Mouse (Mus musculus) MEL (cell line): ENCODE results near the gene Magi2. TPM values are rescaled to one million over a fixed set of nuclear protein-coding genes. Genes with fewer than 3 reads are reported as not detected.

Experiments
- DNase-seq: peaks from one replicate; pipeline ENCODE4 v3.0.0; 2011; ENCODE audit warnings: low read depth, low spot score
- H3K27ac ChIP-seq: 2 replicates; pipeline ENCODE4 v1.5.1; 2012; ENCODE audit warnings: low read depth, mild to moderate bottlenecking, control low read depth, low read length, moderate library complexity; ENCODE audit not compliant: control insufficient read depth
- H3K27me3 ChIP-seq, 2 experiments: fragments of 150-350 bp in 1 of 2; sonication (generic) in 1 of 2; 2 replicates each; pipeline ENCODE4 v1.6.1; 2012; ENCODE audit warnings: low read length in 2 of 2, mild to moderate bottlenecking in 2 of 2, improper control_type of control experiment in 1 of 2, moderate library complexity in 1 of 2; ENCODE audit not compliant: insufficient read depth in 2 of 2, control insufficient read depth in 1 of 2
- H3K36me3 ChIP-seq, 2 experiments: 2 replicates each; pipeline ENCODE4 v1.6.1; 2012 to 2014; ENCODE audit warnings: low read length in 2 of 2, improper control_type of control experiment in 1 of 2, inconsistent platforms in 1 of 2, mild to moderate bottlenecking in 1 of 2; ENCODE audit not compliant: insufficient read depth in 2 of 2, control insufficient read depth in 1 of 2
- H3K4me1 ChIP-seq, 2 experiments: fragments of 150-350 bp in 1 of 2; sonication (generic) in 1 of 2; 2 replicates each; pipeline ENCODE4 v1.6.1; 2012; ENCODE audit warnings: low read length in 2 of 2, improper control_type of control experiment in 1 of 2, mild to moderate bottlenecking in 1 of 2; ENCODE audit not compliant: insufficient read depth in 2 of 2, control insufficient read depth in 1 of 2
- H3K4me3 ChIP-seq, 2 experiments: fragments of 150-350 bp in 1 of 2; sonication (generic) in 1 of 2; 2 replicates each; pipeline ENCODE4 v1.5.1; 2012; ENCODE audit warnings: low read depth in 2 of 2, low read length in 2 of 2, mild to moderate bottlenecking in 2 of 2, moderate library complexity in 2 of 2, control low read depth in 1 of 2, improper control_type of control experiment in 1 of 2; ENCODE audit not compliant: control insufficient read depth in 1 of 2, insufficient read depth in 1 of 2
- H3K79me2 ChIP-seq: 2 replicates; pipeline ENCODE4 v1.6.1; 2012; ENCODE audit warnings: mild to moderate bottlenecking, low read length, moderate library complexity; ENCODE audit not compliant: control insufficient read depth, poor library complexity, insufficient read depth
- H3K9ac ChIP-seq: 2 replicates; pipeline ENCODE4 v1.6.1; 2012; ENCODE audit warnings: low read depth, mild to moderate bottlenecking, control low read depth, low read length, moderate library complexity; ENCODE audit not compliant: control insufficient read depth, poor library complexity, severe bottlenecking
- H3K9me3 ChIP-seq: fragments of 150-350 bp; sonication (generic); replicated peaks from 2 replicates; pipeline ENCODE4 v1.6.1; 2012; ENCODE audit warnings: mild to moderate bottlenecking, low read length, improper control_type of control experiment, moderate library complexity; ENCODE audit not compliant: insufficient read depth
- CHD2 ChIP-seq: IDR thresholded peaks from 2 replicates; pipeline ENCODE4 v1.6.1; 2011; ENCODE audit warnings: low read length, improper control_type of control experiment
- E2F4 ChIP-seq: IDR thresholded peaks from 2 replicates; pipeline ENCODE4 v1.6.1; 2011; ENCODE audit warnings: low read depth, low read length, improper control_type of control experiment, borderline replicate concordance
- EP300 ChIP-seq, 2 experiments: IDR thresholded peaks; 2 replicates each; pipeline ENCODE4 v1.6.1; 2011; ENCODE audit warnings: improper control_type of control experiment in 2 of 2, low read length in 2 of 2, low read depth in 1 of 2, mild to moderate bottlenecking in 1 of 2
- ETS1 ChIP-seq: IDR thresholded peaks from 2 replicates; pipeline ENCODE4 v1.6.1; 2012; ENCODE audit warnings: low read depth, mild to moderate bottlenecking, inconsistent platforms, low read length, improper control_type of control experiment, moderate library complexity
- GATA1 ChIP-seq: IDR thresholded peaks from 2 replicates; pipeline ENCODE4 v1.6.1; 2011; ENCODE audit warnings: low read depth, low read length, improper control_type of control experiment
- JUND ChIP-seq: IDR thresholded peaks from 2 replicates; pipeline ENCODE4 v1.6.1; 2011; ENCODE audit warnings: low read depth, mild to moderate bottlenecking, improper control_type of control experiment, low read length
- KAT2A ChIP-seq: conservative IDR thresholded peaks from 2 replicates; pipeline ENCODE4 v1.6.1; 2012; ENCODE audit warnings: low read depth, low read length, improper control_type of control experiment, inconsistent platforms
- MAX ChIP-seq: IDR thresholded peaks from 2 replicates; pipeline ENCODE4 v1.6.1; 2011; ENCODE audit warnings: low read length, improper control_type of control experiment
- MAZ ChIP-seq: IDR thresholded peaks from 2 replicates; pipeline ENCODE4 v1.6.1; 2012; ENCODE audit warnings: low read depth, mild to moderate bottlenecking, inconsistent platforms, low read length, improper control_type of control experiment
- MYB ChIP-seq: IDR thresholded peaks from 2 replicates; pipeline ENCODE4 v1.6.1; 2011; ENCODE audit warnings: mild to moderate bottlenecking, low read depth, low read length, improper control_type of control experiment
- NRF1 ChIP-seq: IDR thresholded peaks from 2 replicates; pipeline ENCODE4 v1.6.1; 2014; ENCODE audit warnings: low read depth, mild to moderate bottlenecking, inconsistent platforms, low read length, improper control_type of control experiment, moderate library complexity; ENCODE audit not compliant: poor library complexity, insufficient read depth, severe bottlenecking
- POLR2AphosphoS2 ChIP-seq: IDR thresholded peaks from 2 replicates; pipeline ENCODE4 v1.6.1; 2011; ENCODE audit warnings: low read length, improper control_type of control experiment
- RAD21 ChIP-seq: IDR thresholded peaks from 2 replicates; pipeline ENCODE4 v1.6.1; 2011; ENCODE audit warnings: mild to moderate bottlenecking, low read depth, low read length, improper control_type of control experiment
- SIN3A ChIP-seq: IDR thresholded peaks from 2 replicates; pipeline ENCODE4 v1.6.1; 2012; ENCODE audit warnings: low read length, improper control_type of control experiment, inconsistent platforms
- SMC3 ChIP-seq: IDR thresholded peaks from 2 replicates; pipeline ENCODE4 v1.6.1; 2011; ENCODE audit warnings: low read depth, low read length, improper control_type of control experiment
- UBTF ChIP-seq: IDR thresholded peaks from 2 replicates; pipeline ENCODE4 v1.6.1; 2012; ENCODE audit warnings: low read depth, mild to moderate bottlenecking, inconsistent platforms, low read length, improper control_type of control experiment, moderate library complexity, borderline replicate concordance; ENCODE audit not compliant: insufficient read depth
- USF1 ChIP-seq: IDR thresholded peaks from 2 replicates; pipeline ENCODE4 v1.6.1; 2014; ENCODE audit warnings: low read depth, mild to moderate bottlenecking, inconsistent platforms, low read length, improper control_type of control experiment, moderate library complexity
- USF2 ChIP-seq, 2 experiments: IDR thresholded peaks; 2 replicates each; pipeline ENCODE4 v1.6.1; 2011 to 2012; ENCODE audit warnings: improper control_type of control experiment in 2 of 2, low read length in 2 of 2, borderline replicate concordance in 1 of 2, inconsistent platforms in 1 of 2, low read depth in 1 of 2, mild to moderate bottlenecking in 1 of 2; ENCODE audit not compliant: insufficient read depth in 1 of 2
- ZKSCAN1 ChIP-seq: IDR thresholded peaks from 2 replicates; pipeline ENCODE4 v1.6.1; 2012; ENCODE audit warnings: low read depth, mild to moderate bottlenecking, inconsistent platforms, low read length, improper control_type of control experiment, moderate library complexity
- ZMIZ1 ChIP-seq: IDR thresholded peaks from 2 replicates; pipeline ENCODE4 v1.6.1; 2012; ENCODE audit warnings: low read depth, mild to moderate bottlenecking, inconsistent platforms, low read length, improper control_type of control experiment, moderate library complexity
- ZNF384 ChIP-seq: IDR thresholded peaks from 2 replicates; pipeline ENCODE4 v1.6.1; 2012; ENCODE audit warnings: low read depth, mild to moderate bottlenecking, inconsistent platforms, low read length, improper control_type of control experiment
- polyA plus RNA-seq, 2 experiments: library from polyadenylated mRNA; stranded (reverse) in 1 of 2; unstranded in 1 of 2; fragments of >175 nt in 1 of 2; fragments of >200 nt in 1 of 2; gene quantifications; 2 replicates each; pipeline versions ENCODE4 v1.2.1 to v1.2.4; 2012; ENCODE audit warnings: low replicate concordance in 2 of 2, low read depth in 1 of 2; ENCODE audit not compliant: insufficient read length in 2 of 2, insufficient read depth in 1 of 2, missing spikeins in 1 of 2
- total RNA-seq: library from RNA; depleted of rRNA; stranded (reverse); fragments of 300-350 nt; gene quantifications from 2 replicates; pipeline ENCODE4 v1.2.3, GENCODE M21; 2012

The Magi2 gene
- total and polyA plus RNA-seq, 3 experiments: 0.46 to 0.47 TPM; not detected in 1

DNA sequence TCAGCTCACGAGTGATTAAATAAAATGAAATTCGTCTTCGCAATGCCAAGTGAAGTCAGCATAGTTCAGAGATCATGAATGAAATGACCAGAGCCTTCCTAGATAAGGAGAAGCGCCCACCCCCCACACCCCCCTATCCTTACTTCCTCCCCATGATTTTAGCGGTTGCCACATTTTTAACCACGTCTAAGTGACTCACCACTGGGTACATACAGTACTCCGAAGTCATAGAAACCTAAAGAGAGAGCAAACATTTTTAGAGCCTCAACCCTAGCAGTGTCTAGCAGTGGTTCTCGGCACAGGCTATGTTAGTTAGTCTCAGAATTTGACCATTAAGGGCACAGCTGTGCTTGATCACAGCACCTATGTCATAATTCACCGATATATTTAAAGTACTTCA lies 1385.8 kb downstream of the Magi2 start:
- H3K9ac ChIP-seq: no peak overlapping the region
- DNase-seq: no peak
- no peaks in the 10 kb centered on the region for H3K9me3 ChIP-seq
- peaks cover 0 to 1% of the 10 kb centered on the region in 2 experiments; a peak in 1 of 4 replicates for H3K27me3 ChIP-seq
- H3K36me3 ChIP-seq: no peaks in the 10 kb centered on the region
- no peak overlapping the region for H3K4me3 ChIP-seq
- no peaks in the 10 kb centered on the region for H3K79me2 ChIP-seq
- H3K27ac ChIP-seq: no peak overlapping the region
- no peaks in the 10 kb centered on the region for H3K4me1 ChIP-seq
- TF ChIP-seq SIN3A: no peak
- no peak for TF ChIP-seq RAD21
- TF ChIP-seq, all 39 proteins: peak for 0

DNA sequence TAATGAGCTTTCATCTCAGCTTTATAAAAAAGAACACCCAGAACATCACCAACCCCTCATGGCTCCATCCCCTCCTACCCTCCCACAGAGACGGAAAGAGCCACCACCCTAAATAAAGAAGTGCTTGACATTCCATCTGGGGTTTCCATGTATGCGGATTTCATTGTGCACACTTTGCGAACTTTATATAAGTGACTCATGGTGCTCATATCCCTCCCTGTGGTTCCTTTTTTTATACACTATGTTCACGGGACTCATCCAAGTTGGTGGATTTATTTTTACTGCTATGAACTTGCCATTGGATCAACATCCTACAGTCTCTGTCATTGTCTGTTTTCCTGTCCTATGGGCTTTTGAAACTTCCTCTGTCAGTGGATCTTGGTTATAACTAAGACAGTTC lies 1388.1 kb downstream of the Magi2 start:
- TF ChIP-seq POLR2AphosphoS2: no peak
- TF ChIP-seq JUND: no peak
- TF ChIP-seq ZNF384: no peak
- TF ChIP-seq MYB: no peak
- TF ChIP-seq ZKSCAN1: no peak
- no peak for TF ChIP-seq CHD2
- TF ChIP-seq SMC3: no peak
- no peak for TF ChIP-seq NRF1
- no peak for TF ChIP-seq ETS1
- TF ChIP-seq GATA1: no peak
- no peak for TF ChIP-seq EP300 (IDR thresholded peaks at IDR 0.05; ENCODE audit: low read depth in 1 of 2, low read length in 2 of 2)
- TF ChIP-seq ZMIZ1: no peak
- no peak for TF ChIP-seq KAT2A
- TF ChIP-seq E2F4: no peak
- TF ChIP-seq MAZ: no peak
- no peak for TF ChIP-seq MAX
- TF ChIP-seq USF2 (IDR thresholded peaks at IDR 0.05; ENCODE audit: borderline replicate concordance in 1 of 2, insufficient read depth in 1 of 2, low read depth in 1 of 2, low read length in 2 of 2): no peak
- TF ChIP-seq UBTF: no peak
- no peak for TF ChIP-seq USF1
- Histone ChIP-seq H3K9me3 (no peaks in the 10 kb centered on the region), H3K4me1 (no peaks in the 10 kb centered on the region), H3K36me3 (no peaks in the 10 kb centered on the region), H3K9ac (no peak overlapping the region), H3K4me3 (no peak overlapping the region), H3K27ac (no peak overlapping the region), H3K79me2 (no peaks in the 10 kb centered on the region), H3K27me3 (peaks cover 0 to 3% of the 10 kb centered on the region in 2 experiments; a peak in 2 of 4 replicates)
- no peak for DNase-seq
